Mouse (Mus musculus) thymus, postnatal 14 days (tissue): ENCODE measurements around the gene Setd5.

Source experiments
- DNase-seq: peaks from one replicate; pipeline ENCODE4 v3.0.0; 2021

The Setd5 gene

DNA sequence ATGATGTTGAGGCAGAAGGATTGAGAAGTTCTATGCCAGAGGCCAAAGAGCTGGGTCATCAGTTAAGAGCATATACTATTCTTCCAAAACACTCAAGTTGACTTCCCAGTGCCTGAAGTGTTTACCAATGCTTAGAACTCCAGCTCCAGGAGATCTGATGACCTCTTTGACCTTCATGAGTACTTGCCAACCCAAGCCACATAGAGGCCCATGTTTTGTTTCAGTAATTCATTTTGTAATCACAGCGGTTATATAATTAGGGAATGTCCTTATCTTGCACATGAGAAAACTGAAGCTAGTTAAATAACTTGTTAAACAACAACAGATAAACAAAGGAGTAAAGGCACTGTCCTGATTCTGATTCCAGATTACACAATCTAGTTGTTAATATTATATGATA, 67.6 kb downstream of the Setd5 start:
- DNase-seq: no peak

DNA sequence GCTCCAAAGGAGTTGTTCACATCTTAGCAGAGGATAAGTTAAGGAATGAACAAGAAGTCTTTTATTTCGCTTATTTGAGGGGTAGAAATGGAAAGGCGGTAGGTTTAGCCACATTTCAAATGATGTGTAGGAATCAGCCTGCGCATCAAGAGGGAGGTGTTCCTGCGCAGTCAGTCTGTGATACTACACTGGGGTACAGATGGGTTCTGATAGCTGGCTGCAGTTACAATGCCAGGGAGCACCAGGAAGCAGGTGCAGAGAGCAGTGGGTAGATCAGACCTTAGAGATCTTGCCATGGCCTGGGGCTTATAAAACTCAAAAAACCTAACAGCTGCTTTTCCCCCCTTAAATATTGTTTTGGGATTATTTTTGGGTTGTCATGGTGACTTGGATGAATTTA, 68.1 kb downstream of the Setd5 start:
- DNase-seq: no peak

DNA sequence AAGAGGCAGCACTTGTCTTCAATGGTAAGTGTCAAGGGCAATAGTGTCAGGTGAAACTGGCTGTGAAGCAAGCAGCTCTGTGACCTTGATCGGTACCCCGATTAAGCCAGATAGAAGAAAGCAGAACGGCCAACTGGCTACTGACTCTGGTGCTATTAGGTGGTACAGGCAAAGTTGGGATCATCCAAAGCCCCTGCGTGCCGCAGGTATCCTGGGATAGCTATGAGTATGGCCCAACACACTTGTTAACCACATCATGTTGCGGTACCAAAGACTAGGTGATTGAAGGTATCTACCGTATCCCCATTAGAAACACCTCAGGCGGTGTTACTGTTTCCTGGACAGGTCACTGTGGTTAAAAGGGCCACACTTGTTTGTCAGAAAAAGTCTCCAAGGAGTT, 76.9 kb downstream of the Setd5 start:
- no peak for DNase-seq

DNA sequence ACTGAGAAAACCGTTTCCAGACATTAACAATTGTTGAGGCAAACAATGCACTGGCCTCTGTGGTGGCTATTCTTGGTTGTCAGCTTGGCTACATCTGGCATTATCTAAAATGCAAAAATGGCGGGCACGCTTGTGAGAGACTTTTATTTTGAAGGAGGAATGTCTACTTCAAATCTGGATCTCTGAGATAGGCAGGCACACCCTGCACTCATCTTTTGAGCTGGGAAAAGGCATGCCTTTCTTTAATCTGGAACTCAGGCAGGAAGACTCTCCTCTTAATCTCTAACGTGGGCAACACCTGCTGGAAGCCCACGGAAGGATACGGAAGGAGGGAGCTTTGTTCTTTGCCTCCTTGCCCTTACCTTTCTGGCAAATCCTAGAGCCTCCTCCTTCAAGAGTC, 77.7 kb downstream of the Setd5 start:
- no peak for DNase-seq

DNA sequence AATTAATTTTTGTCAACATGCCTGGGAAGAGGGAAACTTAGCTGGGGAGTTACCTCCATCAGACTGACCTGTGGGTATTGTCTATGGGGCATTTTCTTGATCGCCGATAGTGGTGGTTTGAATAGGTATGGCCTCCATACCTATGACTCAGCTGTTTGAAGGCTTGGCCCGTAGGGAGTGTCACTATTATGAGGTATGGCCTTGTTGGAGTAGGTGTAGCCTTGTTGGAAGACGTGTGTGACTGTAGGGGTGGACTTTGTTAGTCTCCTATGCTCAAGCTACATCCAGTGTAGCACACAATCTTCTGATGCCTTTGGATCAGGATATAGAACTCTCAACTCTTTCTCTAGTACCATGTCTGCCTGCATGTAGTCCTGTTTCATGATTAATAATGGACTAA, 78.9 kb downstream of the Setd5 start:
- no peak for DNase-seq

DNA sequence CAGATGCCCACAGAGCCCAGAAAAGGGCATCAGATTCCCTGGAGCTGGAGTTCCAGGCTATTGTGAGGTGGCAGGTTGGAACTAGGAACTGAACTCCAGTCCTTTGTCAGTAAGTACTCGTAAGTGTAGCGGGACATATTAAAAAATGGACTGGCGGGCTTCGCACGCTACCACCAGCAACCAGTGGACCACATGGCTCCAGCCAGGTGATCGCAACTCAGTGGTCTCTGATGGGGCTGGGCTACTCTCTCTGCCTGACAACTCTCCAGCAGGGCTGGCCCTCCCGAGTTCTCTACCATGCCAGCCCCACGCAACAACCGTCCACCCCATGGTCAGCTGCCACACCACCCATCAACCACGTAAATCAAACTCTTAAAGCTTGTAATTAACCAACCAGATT, 82.9 kb downstream of the Setd5 start:
- no peak for DNase-seq

DNA sequence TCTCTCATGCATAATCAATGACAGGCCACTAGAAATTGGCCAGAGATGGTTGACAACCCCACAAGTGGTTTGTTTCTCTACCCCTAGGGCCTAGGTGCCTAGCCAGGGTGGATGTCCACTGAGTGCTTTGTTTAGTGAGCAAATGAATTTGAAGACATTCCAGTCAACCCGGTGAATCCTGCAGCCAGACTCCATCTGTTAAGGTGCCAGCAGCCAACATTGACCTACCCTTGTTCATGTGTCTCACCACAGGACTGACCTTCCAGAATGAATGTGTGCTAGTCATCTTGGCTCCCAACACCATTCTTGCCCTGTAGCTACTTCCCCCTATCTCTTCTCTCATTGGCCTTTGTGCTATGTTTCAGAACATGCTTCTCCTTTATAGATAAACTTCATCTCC, 84.8 kb downstream of the Setd5 start:
- DNase-seq: no peak

DNA sequence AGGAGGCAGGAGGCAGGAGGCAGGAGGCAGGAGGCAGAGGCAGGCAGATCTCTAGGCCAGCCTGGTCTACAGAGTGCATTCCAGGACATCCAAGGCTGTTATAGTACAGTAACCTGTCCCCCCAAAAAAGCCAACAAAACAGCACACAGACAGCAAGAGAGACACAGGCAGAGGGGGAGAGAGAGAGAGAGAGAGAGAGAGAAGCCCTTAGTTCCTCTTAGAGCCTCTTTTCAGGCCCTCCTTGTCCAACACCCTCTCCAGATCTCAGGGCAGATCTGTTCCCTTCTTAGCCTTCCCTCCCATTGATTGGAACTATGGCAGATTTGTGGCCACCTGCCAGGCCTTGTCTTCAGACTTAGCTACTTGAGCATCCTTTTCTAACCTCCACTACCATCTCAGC, 86.3 kb downstream of the Setd5 start:
- no peak for DNase-seq

DNA sequence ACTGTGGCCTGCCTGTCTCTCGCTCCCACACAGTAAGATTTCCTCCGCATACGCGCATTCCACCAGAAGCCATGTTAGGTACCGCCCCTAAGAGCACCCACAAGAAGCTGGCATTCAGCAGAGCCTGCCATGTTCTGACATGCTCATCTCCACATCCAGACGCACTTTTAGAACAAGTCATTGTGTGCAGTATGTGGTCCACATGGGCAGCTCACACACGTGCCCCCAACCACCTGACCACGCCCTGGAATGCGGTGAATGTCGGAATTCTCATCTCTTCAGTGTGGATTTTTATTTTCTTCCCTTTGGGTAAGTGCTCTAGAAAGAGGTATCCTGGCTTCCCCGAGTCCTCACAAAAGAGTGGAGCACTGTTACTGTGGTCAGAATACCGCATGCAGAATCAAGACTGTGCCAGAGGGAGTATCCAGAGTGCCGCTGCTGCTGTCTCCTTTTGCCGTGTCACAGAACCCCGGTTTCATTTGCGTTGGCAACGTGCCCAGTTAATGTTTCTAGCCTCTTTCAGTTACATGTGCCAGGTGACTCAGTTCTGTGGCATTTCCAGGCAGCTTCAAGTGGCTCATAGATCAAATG, 89.6 kb downstream of the Setd5 start:
- no peak for DNase-seq

DNA sequence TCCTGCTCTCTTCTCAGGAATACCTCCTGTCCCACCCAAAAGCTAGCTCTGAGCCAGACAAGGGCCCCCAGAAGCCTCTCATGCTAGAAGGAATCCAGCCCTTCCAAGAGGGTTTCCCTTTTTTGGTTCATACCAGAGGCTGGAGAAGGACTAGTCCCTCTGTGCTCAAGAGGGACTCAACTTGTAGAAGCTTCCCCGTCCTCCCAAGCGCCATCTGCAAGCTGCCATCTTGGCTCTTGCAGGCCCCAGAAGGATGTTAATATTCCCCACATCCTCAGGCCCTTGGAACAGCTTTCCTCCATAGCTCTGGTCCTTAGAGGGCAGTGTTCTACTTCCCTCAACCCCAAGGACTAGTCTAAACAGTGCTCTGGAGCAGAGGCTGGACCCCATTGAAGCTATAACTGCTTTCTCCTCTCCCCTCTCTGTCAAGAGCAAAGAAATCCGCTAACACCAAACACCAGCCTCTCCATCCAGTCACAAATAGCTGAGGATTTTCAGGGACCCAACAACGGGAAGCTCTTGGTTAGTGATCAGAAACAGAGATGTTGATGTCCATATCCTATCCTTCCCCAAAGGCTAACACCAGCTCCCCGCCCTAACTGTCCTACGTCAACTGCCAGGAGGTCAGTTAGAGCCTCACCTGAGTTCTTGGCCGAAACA, 91.3 kb downstream of the Setd5 start:
- no peak for DNase-seq

DNA sequence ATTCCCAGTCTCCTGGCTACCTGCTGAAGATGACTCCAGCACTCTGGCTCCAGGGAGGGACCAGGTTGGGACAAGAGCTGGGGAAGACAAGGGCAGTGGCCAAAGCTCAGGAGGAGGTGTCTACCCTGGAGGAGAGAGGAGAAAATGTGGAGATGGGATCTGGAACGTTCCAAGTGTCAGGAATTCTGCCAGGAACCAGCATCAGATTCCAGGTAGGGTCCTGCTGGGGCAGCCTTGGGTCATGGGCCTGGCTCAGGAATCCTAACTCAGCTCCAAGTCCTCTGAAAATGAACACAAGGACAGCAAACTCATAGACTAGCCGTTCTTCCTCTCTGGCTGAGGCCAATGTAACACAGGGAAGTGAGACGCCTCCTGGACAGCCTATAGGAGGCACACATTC, 92.7 kb downstream of the Setd5 start:
- no peak for DNase-seq

DNA sequence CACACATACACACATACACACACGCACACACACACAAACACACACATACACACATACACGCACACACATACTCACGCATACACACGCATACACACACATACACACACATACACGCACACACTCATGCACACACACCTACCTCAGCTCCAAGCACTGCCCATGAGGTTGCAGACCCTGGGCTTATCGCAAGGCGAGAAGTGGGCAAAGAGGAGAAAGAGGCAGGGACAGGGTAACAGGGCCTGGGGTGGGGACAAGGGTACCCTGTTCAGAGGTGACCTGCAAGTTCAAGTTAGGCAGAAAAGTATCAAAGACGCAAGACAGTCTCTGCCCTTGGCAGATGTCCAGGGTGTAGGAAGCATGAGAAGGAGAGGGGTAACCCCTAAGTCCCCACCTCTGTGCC, 93.5 kb downstream of the Setd5 start:
- no peak for DNase-seq

DNA sequence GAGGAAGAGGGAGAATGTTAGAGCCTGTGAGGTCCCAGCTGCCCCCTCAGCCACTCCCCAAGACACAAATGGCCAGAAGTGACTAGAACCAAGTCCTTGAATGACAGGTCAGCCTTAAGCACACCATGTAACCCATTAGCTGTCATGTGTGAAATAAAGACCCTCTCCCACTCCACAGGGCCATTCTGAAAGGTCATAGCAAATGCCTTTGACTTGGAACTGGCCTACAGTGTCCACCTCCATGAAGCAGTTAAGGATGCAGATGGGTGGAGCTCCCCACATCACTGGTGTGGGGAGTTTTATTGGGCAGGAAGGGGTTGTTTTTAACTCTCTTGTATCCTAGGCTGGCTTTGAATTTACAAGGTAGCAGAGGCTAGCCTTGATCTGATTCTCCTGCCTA, 94.8 kb downstream of the Setd5 start:
- no peak for DNase-seq

DNA sequence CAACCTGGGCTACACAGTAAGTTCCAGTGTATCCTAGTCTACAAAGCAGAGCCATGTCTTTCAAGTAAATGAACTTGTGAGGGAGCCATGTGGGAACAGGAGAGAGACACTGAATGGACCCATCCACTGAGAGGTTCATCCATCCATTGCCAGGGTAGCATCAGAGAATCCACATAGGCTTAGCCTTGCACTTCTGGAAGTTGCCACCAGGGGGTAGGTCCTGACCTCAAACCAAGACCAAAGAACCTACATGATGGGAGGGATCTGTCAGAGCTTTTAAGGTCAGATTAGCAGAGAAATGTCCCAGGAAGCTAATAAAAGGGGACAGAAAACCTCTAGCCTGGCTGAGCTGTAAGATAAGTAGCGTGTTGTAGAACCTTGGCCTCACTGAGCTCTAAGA, 95.4 kb downstream of the Setd5 start:
- DNase-seq: peak; percentile 64

DNA sequence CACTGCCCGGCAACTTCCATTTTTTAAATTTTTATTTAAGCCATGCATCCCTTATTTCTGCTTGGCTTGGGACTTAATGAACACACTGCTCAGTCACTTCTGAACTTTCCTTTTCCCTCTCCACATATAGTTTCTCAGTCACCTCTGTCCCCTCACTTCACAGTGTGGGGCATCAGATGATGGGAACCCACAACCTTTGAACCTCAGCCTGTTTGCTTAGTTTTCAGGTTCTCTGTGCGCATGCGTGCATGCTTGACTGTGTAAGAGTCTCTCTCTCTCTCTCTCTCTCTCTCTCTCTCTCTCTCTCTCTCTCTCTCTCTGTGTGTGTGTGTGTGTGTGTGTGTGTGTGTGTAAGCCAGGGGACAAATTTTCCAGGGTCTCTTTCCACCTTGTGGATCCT, 98.3 kb downstream of the Setd5 start:
- no peak for DNase-seq

DNA sequence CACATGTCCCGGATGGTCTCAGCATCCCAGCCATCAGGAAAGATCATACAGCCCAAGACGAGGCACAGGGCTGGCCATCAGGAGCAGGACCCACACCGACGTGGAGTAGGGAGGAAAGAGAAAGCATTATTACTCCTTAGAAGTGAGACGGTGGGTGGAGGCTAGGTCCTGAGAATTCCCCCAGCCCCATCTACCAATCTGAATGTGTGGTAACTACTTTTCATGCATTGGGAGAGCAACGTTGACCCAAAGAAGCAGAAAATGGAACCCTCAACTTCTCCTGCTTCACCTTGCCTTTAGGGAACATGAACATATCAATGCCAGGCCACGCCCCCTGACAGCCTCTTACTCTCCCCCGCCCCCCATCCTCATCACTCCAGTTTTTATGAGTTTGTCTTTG, 99.4 kb downstream of the Setd5 start:
- DNase-seq: no peak

DNA sequence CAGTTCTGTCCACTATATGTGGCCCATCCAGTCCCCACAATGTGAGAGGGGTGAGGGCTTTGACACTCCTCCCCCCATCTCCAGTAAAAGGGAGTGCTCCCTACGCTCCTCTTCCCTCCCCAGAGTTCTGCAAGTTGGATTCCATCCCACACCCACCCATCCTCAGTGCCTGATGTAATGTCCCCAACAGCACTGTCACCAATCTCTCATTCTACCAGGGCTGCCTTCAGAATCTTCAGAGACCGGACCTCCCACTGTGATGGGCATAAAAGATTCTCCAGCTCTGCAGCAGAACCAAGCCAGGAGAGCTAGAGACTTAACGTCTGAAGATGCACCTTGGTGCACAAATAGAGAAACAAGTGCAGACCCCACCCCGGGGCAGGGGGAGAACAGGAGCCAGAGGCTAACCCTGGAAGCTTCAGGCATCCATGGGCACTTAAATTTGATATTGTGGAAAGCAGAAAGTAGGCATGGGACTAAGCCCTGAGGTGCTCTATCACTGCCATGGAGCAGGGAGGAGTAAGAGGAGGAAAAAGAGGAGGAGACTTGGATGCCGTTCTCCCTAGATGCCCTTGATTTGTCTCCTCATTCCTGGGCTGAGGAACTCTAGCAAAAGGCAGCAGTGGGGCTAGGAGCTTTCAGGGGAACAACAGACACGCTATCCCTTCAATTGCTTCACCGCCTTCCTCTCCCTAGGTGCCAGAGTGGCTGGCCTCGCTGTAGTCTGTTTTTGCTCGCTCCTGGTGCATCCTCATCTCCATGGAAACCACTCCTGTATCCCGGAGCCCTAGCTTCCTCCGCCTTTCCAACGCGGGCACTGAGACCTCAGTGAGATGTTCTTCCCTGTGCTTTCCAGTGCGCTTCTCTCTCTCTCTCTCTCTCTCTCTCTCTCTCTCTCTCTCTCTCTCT, 101.4 kb downstream of the Setd5 start:
- no peak for DNase-seq

DNA sequence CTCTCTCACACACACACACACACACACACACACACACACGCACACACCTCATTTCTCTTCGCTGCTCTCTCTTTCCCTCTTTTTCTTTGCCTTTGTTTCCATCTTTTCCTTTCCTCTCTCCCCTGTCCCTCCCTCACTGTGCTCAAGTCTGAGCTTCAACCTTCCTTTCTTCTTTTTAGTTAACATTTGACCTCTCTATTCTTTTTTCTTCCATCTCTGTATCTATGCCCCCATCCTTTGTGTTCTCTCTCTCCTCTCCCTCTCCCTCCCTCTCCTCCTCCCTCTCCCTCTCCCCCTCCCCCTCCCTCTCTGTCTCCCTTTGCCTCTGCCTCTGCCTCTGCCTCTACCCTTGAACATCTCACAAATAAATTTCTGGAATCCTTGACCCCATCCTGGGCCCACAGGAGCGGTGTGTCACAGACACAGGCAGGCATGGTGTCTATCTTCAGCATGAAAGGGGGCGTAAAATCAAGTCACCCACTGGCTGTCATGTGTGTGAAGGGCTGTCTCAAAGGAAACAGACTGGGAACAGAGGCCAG, 102.1 kb downstream of the Setd5 start:
- DNase-seq: no peak

DNA sequence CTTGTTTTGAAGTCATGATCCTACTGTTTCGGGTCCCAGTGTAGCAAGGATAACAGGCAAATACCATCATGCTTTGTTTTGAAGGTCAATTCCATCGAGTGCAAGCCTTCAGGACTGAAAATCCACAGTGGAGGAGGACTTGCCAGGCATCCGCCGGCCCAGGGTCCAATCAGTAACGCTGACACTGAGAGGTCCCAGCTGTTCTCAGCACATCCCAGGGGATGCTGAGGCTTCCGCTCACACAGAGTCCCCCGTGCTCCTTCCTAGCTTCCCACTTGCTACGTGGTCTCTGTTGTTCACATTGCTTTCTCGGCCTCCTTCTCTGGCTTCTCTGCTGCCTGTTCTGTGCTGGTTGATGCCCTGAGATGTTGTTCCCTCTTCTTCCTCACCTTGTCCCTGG, 107.0 kb downstream of the Setd5 start:
- DNase-seq: no peak

DNA sequence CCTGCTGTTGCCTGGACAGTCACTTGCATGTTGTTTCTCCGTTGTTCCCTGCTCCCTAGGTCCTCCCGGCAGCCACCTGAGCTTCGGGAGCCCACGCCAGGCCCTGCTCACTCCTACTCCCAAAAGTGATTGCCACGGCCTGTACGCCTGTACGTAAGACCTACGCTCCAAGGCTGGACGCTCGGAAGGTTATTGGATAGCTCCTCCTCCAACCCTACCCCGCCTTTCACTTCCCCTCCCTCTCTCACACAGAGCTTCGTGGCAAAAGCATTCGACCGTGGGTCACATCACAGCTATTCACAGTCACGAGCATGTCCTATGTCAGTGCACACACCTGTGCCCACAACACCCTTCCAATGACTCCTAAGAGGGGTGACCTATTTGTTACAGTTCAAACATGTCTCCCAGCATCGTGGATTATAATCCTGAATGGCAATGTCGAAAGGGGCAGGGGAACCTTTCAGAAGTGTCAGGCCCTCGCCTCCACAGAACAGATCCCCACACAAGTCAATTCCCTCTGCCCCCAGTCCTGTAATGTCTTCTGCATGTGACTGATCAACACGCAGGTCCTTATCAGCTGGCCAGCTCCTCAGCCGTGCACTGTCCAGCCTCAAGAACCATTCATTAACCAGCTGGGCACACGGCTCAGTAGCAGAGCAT, 107.8 kb downstream of the Setd5 start:
- DNase-seq: no peak

DNA sequence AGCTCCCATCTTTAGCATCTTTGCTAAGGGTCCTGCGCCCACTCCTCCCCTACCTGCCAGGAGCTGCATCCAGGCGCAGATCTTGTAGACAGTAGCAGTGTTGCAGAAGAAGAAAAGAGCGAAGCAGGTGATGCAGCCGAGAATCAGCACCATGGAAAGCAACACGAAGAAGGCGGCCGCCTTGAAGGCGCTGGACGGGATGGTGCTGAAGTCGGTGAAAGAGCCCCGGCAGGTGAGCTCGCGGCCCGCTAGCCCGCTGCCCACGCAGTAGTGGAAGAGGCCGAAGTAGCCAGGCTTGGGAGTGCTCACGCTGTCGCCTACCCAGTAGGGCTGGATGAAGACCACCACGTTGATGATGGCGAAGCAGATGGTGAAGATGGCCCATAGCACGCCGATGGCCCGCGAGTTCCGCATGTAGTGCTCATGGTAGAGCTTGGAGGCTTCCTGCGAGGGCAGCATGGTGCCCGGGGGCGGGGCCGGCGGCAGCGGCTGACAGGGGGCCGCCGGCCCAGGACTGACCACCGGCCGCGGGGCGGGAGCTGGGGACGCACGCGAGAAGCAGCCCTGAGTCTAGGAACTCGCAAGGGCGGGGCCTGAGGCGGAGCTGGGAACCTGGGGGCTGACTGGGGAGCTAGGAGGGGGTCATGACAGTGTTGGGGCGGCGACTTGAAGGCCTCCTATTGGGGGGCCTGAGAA, 116.7 kb downstream of the Setd5 start:
- DNase-seq: peak; percentile 16

DNA sequence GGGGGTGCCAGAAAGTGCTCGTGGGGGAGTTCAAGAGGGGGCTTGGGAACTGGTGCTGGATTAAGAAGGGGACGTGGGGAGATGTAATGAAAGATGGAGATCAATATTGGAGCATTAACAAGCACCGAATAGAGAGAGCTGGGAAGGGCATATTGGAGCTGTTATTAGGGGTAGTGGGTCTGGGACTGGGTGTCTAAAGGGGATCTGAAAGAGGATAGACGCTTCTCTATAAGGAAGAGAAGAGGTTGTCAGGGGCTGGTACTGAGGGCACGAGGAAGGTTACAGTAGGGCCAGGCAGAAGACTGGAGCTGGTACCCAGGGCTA, 117.3 kb downstream of the Setd5 start:
- no peak for DNase-seq
